In genomic region chr6:108226230-108226629, GRCm38 (mm10) we compare ENCODE assay signal across 28 mouse cellular contexts. TPM values are rescaled to one million over a fixed set of nuclear protein-coding genes. Genes with fewer than 3 reads are reported as not detected.
A peak's percentile ranks its signal among the peaks of the same experiment; 100 is the strongest.
DNase-seq lines count a peak whose midpoint lies in the region; ATAC-seq and TF ChIP-seq lines count a peak whose summit lies in the region.
"Had no signal": no experiment of that assay in that cellular context is flagged by ENCODE, and none has a peak within 500 bp of the region (broad histone marks: within the 10 kb centered on the region; RNA-seq: fewer than 3 reads in every experiment).

No protein-coding gene starts in this region.

- no peaks in the 10 kb centered on the region for H3K4me1 ChIP-seq in embryonic facial prominence, embryonic 11.5 days (ENCODE audit: control insufficient read depth, insufficient read depth, low read length)
- H3K4me1 ChIP-seq in midbrain, embryonic 16.5 days (ENCODE audit: control insufficient read depth, insufficient read depth, low read length): no peaks in the 10 kb centered on the region

- no peak overlapping the region for H3K9ac ChIP-seq in embryonic facial prominence, embryonic 11.5 days (replicated peaks; ENCODE audit: low read length)
- no peak overlapping the region for H3K9ac ChIP-seq in midbrain, embryonic 16.5 days (ENCODE audit: low read depth, low read length)
- H3K9ac ChIP-seq: embryonic facial prominence, embryonic 13.5 days; embryonic facial prominence, embryonic 15.5 days; forebrain, embryonic 12.5 days had no signal

- H3K4me2 ChIP-seq in embryonic facial prominence, embryonic 11.5 days (ENCODE audit: low read depth, low read length): no peak overlapping the region
- H3K4me2 ChIP-seq in midbrain, embryonic 16.5 days (ENCODE audit: low read length): no peak overlapping the region
- H3K4me2 ChIP-seq: embryonic facial prominence, embryonic 13.5 days; embryonic facial prominence, embryonic 15.5 days; forebrain, embryonic 12.5 days had no signal

- H3K9me3 ChIP-seq in embryonic facial prominence, embryonic 11.5 days (replicated peaks; ENCODE audit: control insufficient read depth, low read length): no peaks in the 10 kb centered on the region
- no peaks in the 10 kb centered on the region for H3K9me3 ChIP-seq in midbrain, embryonic 16.5 days (replicated peaks; ENCODE audit: control insufficient read depth, low read length, poor library complexity, severe bottlenecking)
- H3K9me3 ChIP-seq: embryonic facial prominence, embryonic 13.5 days; embryonic facial prominence, embryonic 15.5 days; forebrain, embryonic 10.5 days; forebrain, embryonic 12.5 days; G1E had no signal

- no peak for TF ChIP-seq CTCF in Patski (IDR thresholded peaks at IDR 0.05)

- peak; percentile 57 for DNase-seq in embryo, embryonic 10 days (ENCODE audit: low spot score)
- no peak for DNase-seq in embryo, embryonic 9.5 days (ENCODE audit: extremely low spot score)
- DNase-seq in heart, adult 11 months: peak; percentile 83
- no peak for DNase-seq in heart, postnatal 36 days
- peak; percentile 35 for DNase-seq in Patski (ENCODE audit: low read depth, low spot score)
- DNase-seq in embryonic facial prominence, embryonic 11.5 days (ENCODE audit: low spot score): peak; percentile 36
- no peak for DNase-seq in left cerebral cortex, postnatal 36 days (ENCODE audit: low spot score in 2 of 2)
- DNase-seq: adrenal gland, adult 2 months; adrenal gland, postnatal 10 days; adrenal gland, postnatal 25 days; B cell, adult 2 months; cerebellum, adult 11 months; cerebellum, adult 18-20 months; cerebellum, adult 8-10 months; cerebellum, adult 9-11 months; cerebellum, postnatal 14 days; cerebellum, postnatal 36 days had no signal

- no peaks in the 10 kb centered on the region for H3K36me3 ChIP-seq in embryonic facial prominence, embryonic 11.5 days (replicated peaks; ENCODE audit: control insufficient read depth, insufficient read depth, low read depth, low read length)
- no peaks in the 10 kb centered on the region for H3K36me3 ChIP-seq in midbrain, embryonic 16.5 days (ENCODE audit: control insufficient read depth, insufficient read depth, low read length)
- H3K36me3 ChIP-seq: embryonic facial prominence, embryonic 13.5 days; embryonic facial prominence, embryonic 15.5 days; forebrain, embryonic 12.5 days had no signal

- no peaks in the 10 kb centered on the region for H3K27me3 ChIP-seq in Patski
- H3K27me3 ChIP-seq in embryonic facial prominence, embryonic 11.5 days (ENCODE audit: control insufficient read depth, insufficient read depth, low read length): no peaks in the 10 kb centered on the region
- no peaks in the 10 kb centered on the region for H3K27me3 ChIP-seq in midbrain, embryonic 16.5 days (ENCODE audit: control insufficient read depth, insufficient read depth, low read depth, low read length)
- H3K27me3 ChIP-seq: CH12.LX; embryonic facial prominence, embryonic 13.5 days; embryonic facial prominence, embryonic 15.5 days; forebrain, embryonic 12.5 days had no signal

- in situ Hi-C loops in Patski (cut with MboI; ENCODE audit: low pct_unique_long_range_greater_than_20kb): no loop called here

- WGBS in embryonic facial prominence, embryonic 11.5 days: 32% methylated on average over 7 of the region's 7 CpGs
- 75% methylated on average over 7 of the region's 7 CpGs for WGBS in midbrain, embryonic 16.5 days

- intact Hi-C loops in heart, postnatal 36 days (cut with DNase I): no loop called here
- intact Hi-C loops in left cerebral cortex, postnatal 36 days (cut with DNase I): no loop called here

- no peak overlapping the region for H3K27ac ChIP-seq in embryonic facial prominence, embryonic 11.5 days (replicated peaks; ENCODE audit: low read depth, low read length)
- no peak overlapping the region for H3K27ac ChIP-seq in midbrain, embryonic 16.5 days (ENCODE audit: low read length)
- H3K27ac ChIP-seq: embryonic facial prominence, embryonic 13.5 days; embryonic facial prominence, embryonic 15.5 days; forebrain, embryonic 12.5 days had no signal

- CTCF ChIA-PET in Patski (lab: Charles Lee): no interaction called here

- ATAC-seq in Patski: peak; percentile 75
- no peak for ATAC-seq in embryonic facial prominence, embryonic 11.5 days (replicated peaks; ENCODE audit: insufficient number of reproducible peaks, low FRiP score, low TSS enrichment, low read depth)
- no peak for ATAC-seq in midbrain, embryonic 16.5 days
- ATAC-seq: CD4-positive, CD25-positive, alpha-beta regulatory T cell, adult 4 months; forebrain, embryonic 14.5 days; forebrain, embryonic 16.5 days had no signal

- H3K4me3 ChIP-seq in embryonic facial prominence, embryonic 11.5 days (ENCODE audit: low read depth, low read length): no peak overlapping the region
- H3K4me3 ChIP-seq in midbrain, embryonic 16.5 days (ENCODE audit: low read depth, low read length): no peak overlapping the region
- H3K4me3 ChIP-seq: embryonic facial prominence, embryonic 13.5 days; embryonic facial prominence, embryonic 15.5 days; erythroblast, embryonic 14.5 days; forebrain, embryonic 10.5 days; forebrain, embryonic 12.5 days had no signal

- POLR2A ChIA-PET in Patski (lab: Charles Lee): no interaction called here

RNA-seq across cellular contexts. Expression of gene Itpr1, which starts 13.3 kb away (rescaled TPM):
- 10 to 100 TPM; 39.1 to 46.2 TPM for total RNA-seq in heart, postnatal 36 days (2021)
- polyA plus RNA-seq in Patski (2021): 67.1 TPM
- 6.5 and 6.9 TPM in 2 replicates for polyA plus RNA-seq in embryonic facial prominence, embryonic 11.5 days (2014; fragmentation: Nextera tagmentation; extraction: Ambion mirVana)
- polyA plus RNA-seq in midbrain, embryonic 16.5 days (2015; fragmentation: Nextera tagmentation; extraction: Ambion mirVana): 4.2 and 4.5 TPM in 2 replicates
- 100 to 1,000 TPM; 410 to 414 TPM for total RNA-seq in left cerebral cortex, postnatal 36 days (2021)

RNA-seq across cellular contexts. Expression of gene Sumf1, which starts 40.8 kb away (rescaled TPM):
- 10 to 100 TPM; 14.6 to 15.2 TPM for total RNA-seq in heart, postnatal 36 days (2021)
- 65.4 TPM for polyA plus RNA-seq in Patski (2021)
- 17.2 and 18.2 TPM in 2 replicates for polyA plus RNA-seq in embryonic facial prominence, embryonic 11.5 days (2014; fragmentation: Nextera tagmentation; extraction: Ambion mirVana)
- 10.7 and 11.2 TPM in 2 replicates for polyA plus RNA-seq in midbrain, embryonic 16.5 days (2015; fragmentation: Nextera tagmentation; extraction: Ambion mirVana)
- 10 to 100 TPM; 22.1 to 24.5 TPM for total RNA-seq in left cerebral cortex, postnatal 36 days (2021)

Comparison
In these comparisons a context has a peak if more than half of its experiments do, and no peak if none do; other contexts are left out.
1. DNase-seq: peak in embryo, embryonic 10 days (single experiment), heart, adult 11 months (single experiment), Patski (single experiment) and embryonic facial prominence, embryonic 11.5 days (single experiment); none in embryo, embryonic 9.5 days (single experiment), heart, postnatal 36 days (0 of 2) and left cerebral cortex, postnatal 36 days (0 of 2).